In genomic region chr14:31640346-31640889, GRCm38 (mm10) we compare ENCODE assay signal across 8 mouse cellular contexts. TPM values are rescaled to one million over a fixed set of nuclear protein-coding genes. Genes with fewer than 3 reads are reported as not detected.
DNase-seq lines count a peak whose midpoint lies in the region; ATAC-seq lines count a peak whose summit lies in the region.

Gm49387 (minus strand) TSS chr14:31640878.

- peak; percentile 71; the same call in 1 of the 2 replicates for ATAC-seq in hindbrain, embryonic 15.5 days (ENCODE audit: low FRiP score, low read depth)
- no peak; the same call in none of the 2 replicates for ATAC-seq in midbrain, embryonic 12.5 days (ENCODE audit: low FRiP score, low read depth)

- H3K27ac ChIP-seq in embryonic facial prominence, embryonic 10.5 days (replicated peaks) = peak within 1 kb of the TSS; percentile 90
- peak within 1 kb of the TSS; percentile 89 for H3K27ac ChIP-seq in hindbrain, embryonic 15.5 days (replicated peaks)
- H3K27ac ChIP-seq in midbrain, embryonic 12.5 days (replicated peaks) = peak within 1 kb of the TSS; percentile 70

- intact Hi-C loops in left cerebral cortex, postnatal 4 days (cut with DNase I) = no loop called here

- no peaks in the 10 kb centered on the region for H3K27me3 ChIP-seq in embryonic facial prominence, embryonic 10.5 days (replicated peaks; ENCODE audit: low read depth, poor library complexity, severe bottlenecking)
- H3K27me3 ChIP-seq in hindbrain, embryonic 15.5 days = no peaks in the 10 kb centered on the region
- no peaks in the 10 kb centered on the region for H3K27me3 ChIP-seq in midbrain, embryonic 12.5 days

- H3K4me2 ChIP-seq in hindbrain, embryonic 15.5 days = peak within 1 kb of the TSS; percentile 98
- H3K4me2 ChIP-seq in midbrain, embryonic 12.5 days (replicated peaks) = peak within 1 kb of the TSS; percentile 76

- peaks cover 17% of the 10 kb centered on the region for H3K4me1 ChIP-seq in embryonic facial prominence, embryonic 10.5 days
- H3K4me1 ChIP-seq in hindbrain, embryonic 15.5 days (replicated peaks) = peaks cover 18% of the 10 kb centered on the region
- H3K4me1 ChIP-seq in midbrain, embryonic 12.5 days = peaks cover 10% of the 10 kb centered on the region

- WGBS in embryonic facial prominence, embryonic 10.5 days = 5% methylated on average over 26 of the region's 26 CpGs
- WGBS in hindbrain, embryonic 15.5 days = 3% methylated on average over 26 of the region's 26 CpGs
- WGBS in midbrain, embryonic 12.5 days = 3% methylated on average over 26 of the region's 26 CpGs

- peak; percentile 41 for DNase-seq in left cerebral cortex, postnatal 4 days
- DNase-seq in left cerebral cortex, adult 9 months (ENCODE audit: low spot score in 2 of 2) = no peak
- no peak for DNase-seq in embryonic facial prominence, embryonic 10.5 days (ENCODE audit: low spot score)
- no peak for DNase-seq in embryo, embryonic 11 days
- no peak for DNase-seq in thymus, postnatal 36 days
- DNase-seq in right cerebral cortex, postnatal 25 days = no peak

- no peaks in the 10 kb centered on the region for H3K9me3 ChIP-seq in embryonic facial prominence, embryonic 10.5 days
- no peaks in the 10 kb centered on the region for H3K9me3 ChIP-seq in hindbrain, embryonic 15.5 days
- H3K9me3 ChIP-seq in midbrain, embryonic 12.5 days = no peaks in the 10 kb centered on the region

- peak within 1 kb of the TSS; percentile 63 for H3K9ac ChIP-seq in hindbrain, embryonic 15.5 days
- H3K9ac ChIP-seq in midbrain, embryonic 12.5 days (replicated peaks) = peak within 1 kb of the TSS; percentile 55

- H3K4me3 ChIP-seq in embryonic facial prominence, embryonic 10.5 days = peak within 1 kb of the TSS; percentile 77
- H3K4me3 ChIP-seq in hindbrain, embryonic 15.5 days = peak within 1 kb of the TSS; percentile 66
- H3K4me3 ChIP-seq in midbrain, embryonic 12.5 days = peak within 1 kb of the TSS; percentile 62

- H3K36me3 ChIP-seq in embryonic facial prominence, embryonic 10.5 days (replicated peaks) = no peaks in the 10 kb centered on the region
- no peaks in the 10 kb centered on the region for H3K36me3 ChIP-seq in hindbrain, embryonic 15.5 days
- no peaks in the 10 kb centered on the region for H3K36me3 ChIP-seq in midbrain, embryonic 12.5 days

RNA-seq across cellular contexts. Expression of gene Gm49387, which starts in this region (rescaled TPM):
- not detected for total RNA-seq in left cerebral cortex, postnatal 4 days (2021)
- polyA plus RNA-seq in embryonic facial prominence, embryonic 10.5 days (2016; fragmentation: Nextera tagmentation; extraction: Ambion mirVana) = 0.39 and 0.48 TPM in 2 replicates
- polyA plus RNA-seq in hindbrain, embryonic 15.5 days (2015; fragmentation: Nextera tagmentation; extraction: Ambion mirVana) = 0.90 TPM in 1 of 2 replicates, not detected in the other
- 0.79 TPM in 1 of 2 replicates, not detected in the other for polyA plus RNA-seq in midbrain, embryonic 12.5 days (2016; fragmentation: Nextera tagmentation; extraction: Ambion mirVana)

Comparison
In these comparisons a context has a peak if more than half of its experiments do, and no peak if none do; other contexts are left out.
1. Peak in DNase-seq in left cerebral cortex, postnatal 4 days; RNA of the gene not detected or under 1 TPM.
2. Peak in ATAC-seq, H3K4me3 ChIP-seq, H3K27ac ChIP-seq, H3K9ac ChIP-seq and H3K4me2 ChIP-seq in hindbrain, embryonic 15.5 days; RNA of the gene not detected or under 1 TPM.